Mouse (Mus musculus) natural killer cell, adult 2 months (primary cell): ENCODE results near the gene Slc2a1.

Experiments used
- DNase-seq, 2 experiments: peaks; one replicate each; pipeline ENCODE4 v3.0.0; 2022; ENCODE audit warnings: low spot score in 2 of 2

Gene Slc2a1

DNA sequence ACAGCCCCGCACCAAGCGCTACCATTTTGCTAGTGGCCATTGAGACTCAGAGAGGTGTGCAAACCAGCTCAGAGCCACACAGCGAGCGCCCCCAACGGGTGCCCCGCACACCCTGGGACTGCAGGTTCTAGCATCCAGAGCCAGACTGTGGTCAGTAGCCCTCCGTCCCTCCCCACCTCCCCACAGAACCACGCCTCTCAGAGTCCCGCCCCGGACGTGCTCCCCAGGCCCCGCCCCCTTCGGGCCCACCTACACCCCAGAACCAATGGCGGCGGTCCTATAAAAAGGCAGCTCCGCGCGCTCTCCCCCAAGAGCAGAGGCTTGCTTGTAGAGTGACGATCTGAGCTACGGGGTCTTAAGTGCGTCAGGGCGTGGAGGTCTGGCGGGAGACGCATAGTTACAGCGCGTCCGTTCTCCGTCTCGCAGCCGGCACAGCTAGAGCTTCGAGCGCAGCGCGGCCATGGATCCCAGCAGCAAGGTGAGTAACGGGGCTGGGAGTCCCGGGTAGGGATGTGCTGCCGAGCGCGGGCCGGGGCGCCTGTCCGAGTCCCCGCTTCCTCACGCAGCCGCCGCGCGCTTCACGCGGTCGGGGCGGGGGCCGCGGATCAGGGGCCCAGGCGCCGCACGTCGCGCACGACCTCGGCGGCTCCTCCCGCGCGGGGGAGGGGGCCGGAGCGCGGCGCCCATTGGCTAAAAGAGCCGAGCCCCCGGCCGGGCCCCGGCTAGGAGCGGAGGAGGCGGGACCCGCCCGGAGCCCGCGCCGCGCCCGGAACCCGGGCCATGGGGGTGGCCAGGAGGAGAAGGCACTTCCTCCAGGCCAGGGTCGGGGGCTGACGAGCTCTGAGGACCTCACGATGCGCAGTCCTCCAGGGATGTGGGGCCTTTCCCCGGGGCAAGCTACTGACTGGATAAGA lies at the start of gene Slc2a1:
Gene Slc2a1, plus strand, starts transcription at position 217 of the 914 bp plus-strand sequence.
- peak; percentile 92 to 94 for DNase-seq

DNA sequence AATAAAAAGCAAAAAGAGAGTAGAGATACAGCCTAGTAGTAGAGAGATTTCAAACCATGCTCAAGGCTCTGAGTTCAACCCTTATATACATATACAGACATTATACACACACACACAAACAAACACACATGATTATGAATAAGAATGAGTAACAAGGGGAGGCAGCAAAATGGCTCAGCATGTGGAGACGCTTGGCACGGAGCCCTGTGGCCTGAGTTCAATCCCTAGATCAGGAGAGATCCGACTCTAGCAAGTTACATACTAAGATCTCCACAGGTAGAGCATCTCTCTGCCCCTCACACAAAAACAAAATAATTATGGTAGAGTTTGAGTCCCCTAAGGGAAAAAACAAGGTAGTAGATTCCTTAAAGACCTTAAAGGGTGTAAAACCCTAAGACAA lies 41.7 kb upstream of the Slc2a1 start:
- DNase-seq, result no peak

DNA sequence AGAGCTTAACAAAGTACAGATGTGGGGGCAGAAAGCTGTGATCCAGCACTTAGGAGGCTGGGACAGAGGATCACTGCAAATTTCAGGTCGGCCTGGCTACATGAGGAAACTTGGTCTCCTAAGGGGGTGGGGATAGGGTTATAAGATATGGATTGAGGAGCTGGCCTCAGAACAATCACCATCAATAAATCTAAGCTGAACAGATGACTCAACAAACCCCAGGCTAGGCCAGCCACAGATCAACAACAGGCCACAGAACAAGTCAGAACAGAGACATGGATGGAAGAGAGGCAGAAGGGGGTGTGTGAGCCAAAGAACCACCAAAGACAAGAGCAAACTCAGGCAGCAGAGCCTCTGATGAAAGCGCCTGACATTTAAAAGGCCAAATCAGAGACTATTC lies 41.3 kb upstream of the Slc2a1 start:
- no peak for DNase-seq

DNA sequence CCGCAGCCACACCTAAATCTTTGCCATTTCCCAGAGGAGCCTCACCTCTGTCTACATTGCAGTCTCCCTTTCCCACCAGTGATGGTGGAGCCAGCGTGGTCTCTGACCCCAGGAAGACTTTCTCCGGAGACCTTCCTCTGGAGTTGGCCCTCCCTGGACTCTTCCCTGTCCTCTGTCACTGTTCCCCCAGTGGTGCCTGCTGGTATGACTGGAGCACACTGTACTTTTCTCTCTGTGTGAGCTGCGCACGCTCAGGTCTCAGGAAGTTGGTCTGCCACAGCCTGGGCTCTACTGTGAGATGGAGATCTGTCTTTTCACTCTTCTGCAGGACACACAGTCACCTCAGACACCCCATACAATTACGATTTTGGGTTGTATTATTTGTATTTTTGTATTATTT lies 39.6 kb upstream of the Slc2a1 start:
- no peak for DNase-seq

DNA sequence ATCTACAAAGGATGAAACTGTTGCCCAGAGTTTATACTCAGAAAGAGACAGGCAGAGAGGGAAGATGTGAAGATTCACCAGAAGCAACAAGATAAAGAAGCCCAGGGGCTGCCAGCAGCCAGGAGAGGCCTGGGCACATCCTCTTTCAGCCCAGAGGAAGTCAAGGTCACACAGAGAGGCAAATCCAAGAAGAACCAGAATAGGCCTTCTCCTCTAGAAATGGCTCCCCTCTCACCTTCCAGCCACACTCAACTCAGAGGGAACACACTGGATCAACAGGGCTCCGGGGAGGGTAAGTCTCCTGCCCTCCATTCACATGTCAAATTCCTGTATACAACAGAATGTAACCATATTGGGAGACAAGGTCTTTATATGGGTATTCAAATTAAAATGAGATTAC lies 38.3 kb upstream of the Slc2a1 start:
- DNase-seq, result no peak

DNA sequence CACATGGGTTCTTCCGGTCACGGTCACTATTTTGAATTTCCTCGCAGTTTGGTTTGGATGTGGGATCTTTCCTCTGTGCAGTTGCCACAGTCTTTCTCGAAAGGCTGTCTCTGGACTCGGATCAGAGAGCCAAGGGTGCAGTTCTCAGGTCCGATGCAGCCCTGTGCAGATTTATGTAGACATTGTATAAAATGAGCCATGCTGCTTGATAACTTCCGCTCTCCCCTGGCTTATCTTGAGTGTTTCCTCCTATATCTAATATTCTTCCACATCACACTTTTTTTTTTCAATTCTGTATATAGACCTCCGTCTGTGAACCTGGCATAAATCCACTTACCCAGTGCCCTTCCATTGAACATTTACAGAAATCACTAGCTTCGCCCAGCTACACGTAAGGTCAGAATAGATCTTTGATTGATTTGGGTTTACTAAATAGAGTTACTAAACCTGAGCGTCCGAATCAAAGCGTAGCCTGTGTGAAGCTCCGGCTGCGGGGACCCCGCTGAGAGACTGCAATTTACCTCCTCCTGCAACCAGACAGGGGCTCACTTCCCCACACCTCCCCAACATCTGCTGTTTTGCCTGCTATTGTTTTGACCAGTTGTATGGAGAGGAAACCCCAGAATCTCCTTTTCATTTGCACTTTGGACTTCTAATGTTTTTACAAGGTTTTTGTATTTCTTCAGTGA lies 37.4 kb upstream of the Slc2a1 start:
- no peak for DNase-seq

DNA sequence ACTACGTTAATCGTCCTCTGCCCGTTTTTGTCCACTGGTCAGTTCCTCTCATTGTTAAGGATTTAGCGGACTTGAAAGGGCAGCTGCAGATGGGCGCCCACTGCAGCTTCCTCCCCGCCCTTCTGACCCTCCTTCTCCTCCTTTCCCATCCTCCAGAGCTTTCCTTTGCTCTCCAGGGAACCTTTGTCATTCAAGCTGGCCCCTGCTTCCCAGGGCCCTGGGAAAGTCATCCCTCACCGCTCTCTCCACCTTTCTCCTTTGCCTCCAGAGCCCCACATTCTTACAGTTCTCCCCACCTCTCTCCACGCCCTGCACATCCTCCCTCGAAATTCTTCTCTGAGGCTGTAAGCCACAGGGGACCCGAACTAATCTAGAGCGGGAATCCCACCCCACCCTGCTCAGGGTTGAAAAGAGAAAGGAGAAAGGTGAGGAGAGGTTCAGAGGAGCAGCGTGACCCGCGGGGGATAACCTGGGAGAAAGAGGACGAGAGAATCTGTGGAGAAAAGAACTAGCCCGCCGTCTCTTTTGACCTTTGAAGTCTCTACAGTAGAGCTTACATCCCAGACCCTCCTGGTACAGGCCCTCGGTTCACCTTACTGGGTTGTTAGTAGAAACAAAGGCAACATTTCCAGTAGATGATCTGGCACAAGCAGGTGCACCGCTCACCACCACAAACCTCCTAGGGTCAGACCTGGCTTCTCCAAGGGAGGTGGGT lies 36.7 kb upstream of the Slc2a1 start:
- no peak for DNase-seq

DNA sequence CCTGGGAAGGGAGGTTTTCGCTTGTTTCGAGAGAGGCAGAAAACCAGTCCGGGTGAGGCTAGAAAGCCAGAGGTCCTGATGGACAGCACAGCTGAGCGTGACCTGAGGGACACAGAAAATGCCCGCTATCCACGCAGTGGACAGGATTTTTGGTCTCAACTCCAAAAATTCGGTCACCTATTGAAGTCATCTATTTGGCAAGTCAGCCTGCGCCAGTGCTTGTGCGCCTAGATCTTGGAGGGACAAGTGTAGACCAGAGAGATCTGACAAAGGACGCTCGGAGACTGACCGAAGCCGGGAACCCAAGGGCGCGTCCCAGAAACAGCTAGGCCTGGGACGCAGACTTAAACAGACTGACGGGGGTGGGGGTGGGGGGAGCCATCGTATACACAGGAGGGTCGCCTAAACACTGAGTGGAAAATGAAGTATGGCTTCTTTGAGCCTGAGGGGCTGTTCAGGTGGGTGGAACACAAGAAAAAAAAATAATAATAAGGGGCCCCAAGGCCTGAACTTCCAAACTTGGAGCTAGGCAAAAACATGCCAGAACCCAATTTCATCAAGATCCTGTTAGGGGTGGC lies 36.1 kb upstream of the Slc2a1 start:
- DNase-seq, result no peak

DNA sequence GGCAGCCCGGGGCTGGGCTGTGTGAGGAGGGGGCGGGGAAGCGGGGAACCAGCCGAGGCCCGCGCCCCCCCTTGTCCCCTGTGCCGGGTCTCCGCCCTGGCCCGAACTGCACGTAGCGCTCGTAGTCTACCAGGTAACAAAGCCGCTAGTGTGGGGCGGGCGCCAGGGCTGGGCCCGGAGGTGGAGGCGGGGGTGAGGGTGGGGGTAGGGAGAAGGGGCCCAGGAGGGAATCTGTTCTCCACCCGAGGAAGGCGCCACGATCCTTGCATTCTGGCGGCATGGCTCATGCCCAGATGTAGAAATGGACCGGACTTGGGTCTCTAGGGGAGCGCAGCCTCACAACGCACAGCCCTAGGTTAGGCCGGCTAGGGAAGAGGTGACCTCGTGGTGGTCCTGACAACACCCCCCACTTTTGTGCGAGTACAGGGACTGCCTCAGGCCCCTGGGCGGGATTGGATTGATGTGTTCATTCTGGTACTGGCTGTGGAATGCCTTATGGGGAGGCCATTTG lies 35.5 kb upstream of the Slc2a1 start:
- DNase-seq, result no peak

DNA sequence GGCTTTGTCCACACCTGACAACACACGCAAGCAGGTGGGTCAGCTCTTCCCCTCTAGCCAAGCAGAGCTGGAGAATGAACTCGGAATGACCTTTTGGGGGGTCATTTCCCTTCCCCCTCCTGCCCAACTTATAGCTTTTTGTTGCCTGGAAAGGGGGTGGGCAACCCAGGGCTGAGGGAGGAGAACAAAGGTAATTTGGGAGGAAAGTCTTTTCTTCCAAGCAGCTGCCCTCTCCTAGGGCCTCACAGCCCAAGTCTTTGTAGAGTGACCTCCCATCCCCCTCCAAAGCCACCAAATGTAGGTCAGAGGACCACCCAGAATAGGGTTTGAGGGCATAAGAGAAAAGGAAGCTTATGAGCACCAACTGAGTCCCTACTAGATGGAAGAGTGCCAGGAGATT lies 34.9 kb upstream of the Slc2a1 start:
- DNase-seq, result no peak

DNA sequence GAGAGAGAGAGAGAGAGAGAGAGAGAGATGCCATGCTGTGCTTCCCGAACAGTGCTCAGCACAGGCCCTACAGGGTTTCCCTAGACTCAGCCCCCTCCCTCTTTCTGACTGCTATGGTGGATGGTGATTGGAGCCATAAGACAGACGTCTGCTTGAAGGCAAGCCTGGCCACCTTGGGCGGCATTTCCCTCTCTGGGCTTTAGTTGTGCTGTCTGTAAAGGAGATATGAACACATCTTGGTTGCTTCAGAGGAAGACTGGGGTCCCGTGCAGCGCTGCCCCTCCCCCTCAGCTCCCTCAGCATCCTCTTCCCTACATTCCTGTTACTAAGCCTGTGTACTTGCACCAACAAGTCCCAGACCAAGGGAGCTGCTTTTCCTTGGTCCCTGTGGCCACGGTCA lies 33.9 kb upstream of the Slc2a1 start:
- no peak for DNase-seq

DNA sequence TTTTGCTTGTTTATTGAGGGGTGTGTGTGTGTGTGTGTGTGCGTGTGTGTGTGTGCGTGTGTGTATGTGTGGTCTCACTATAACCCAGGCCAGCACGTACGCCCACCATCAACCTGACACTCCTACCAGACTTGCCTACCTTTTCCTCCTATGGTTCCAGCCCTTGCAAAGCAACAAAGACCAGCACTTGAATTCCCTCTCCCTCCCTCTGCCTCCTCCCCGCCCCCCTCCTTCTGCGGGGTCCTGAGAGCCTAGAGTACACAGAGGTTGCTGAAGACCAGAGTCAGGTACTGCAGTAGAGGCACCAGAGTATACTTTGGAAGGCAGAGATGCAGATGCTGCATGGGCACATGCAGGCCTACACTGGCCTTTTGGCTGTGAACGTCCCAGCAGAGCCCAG lies 33.2 kb upstream of the Slc2a1 start:
- no peak for DNase-seq

DNA sequence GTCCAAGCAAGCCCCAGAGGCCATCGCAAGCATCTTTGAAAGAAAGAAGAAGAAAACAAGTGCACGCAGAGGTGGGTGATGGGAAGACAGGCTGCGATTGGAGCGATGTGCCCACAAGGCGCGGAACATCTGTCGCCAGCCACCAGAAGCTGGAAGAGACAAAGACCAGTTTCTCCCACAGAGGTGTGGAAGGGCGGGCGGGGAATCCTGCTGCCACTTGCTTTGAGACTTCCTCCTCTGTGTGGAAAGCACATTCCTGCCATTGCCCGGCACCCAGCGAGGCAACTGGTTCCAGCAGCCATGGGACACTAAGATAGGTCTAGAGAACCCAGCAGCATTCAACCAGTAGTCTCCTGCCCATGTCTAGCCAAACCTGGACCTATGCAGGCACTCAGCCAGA lies 32.2 kb upstream of the Slc2a1 start:
- no peak for DNase-seq

DNA sequence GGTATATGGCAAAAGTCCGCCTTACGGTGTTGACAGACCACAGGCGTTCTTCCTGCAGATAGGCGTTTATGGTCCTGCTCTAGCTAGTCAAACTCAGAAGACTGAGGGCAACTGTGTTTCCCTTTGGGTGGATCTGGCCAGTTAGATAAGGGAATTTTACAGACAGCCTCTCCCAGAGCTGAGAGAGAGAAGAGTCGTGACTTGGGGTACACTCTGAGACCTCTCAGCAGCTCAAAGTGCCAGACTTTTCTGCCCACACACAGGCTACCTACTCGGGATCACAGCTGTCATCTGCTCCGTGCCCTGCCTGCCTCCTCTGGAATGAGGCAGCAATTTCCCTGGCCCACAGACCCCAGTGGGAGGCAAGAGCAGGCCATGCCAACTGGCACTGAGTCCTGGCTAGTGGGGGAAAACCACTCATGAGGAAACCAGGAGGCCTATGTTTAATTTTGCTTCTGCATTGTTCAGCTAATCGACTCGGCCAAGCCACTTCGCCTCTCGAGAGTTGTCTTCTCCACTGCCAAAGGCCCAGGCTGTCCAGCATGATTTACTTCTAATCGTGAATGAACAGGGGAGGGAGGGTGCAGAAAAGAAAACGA lies 31.3 kb upstream of the Slc2a1 start:
- DNase-seq, result no peak

DNA sequence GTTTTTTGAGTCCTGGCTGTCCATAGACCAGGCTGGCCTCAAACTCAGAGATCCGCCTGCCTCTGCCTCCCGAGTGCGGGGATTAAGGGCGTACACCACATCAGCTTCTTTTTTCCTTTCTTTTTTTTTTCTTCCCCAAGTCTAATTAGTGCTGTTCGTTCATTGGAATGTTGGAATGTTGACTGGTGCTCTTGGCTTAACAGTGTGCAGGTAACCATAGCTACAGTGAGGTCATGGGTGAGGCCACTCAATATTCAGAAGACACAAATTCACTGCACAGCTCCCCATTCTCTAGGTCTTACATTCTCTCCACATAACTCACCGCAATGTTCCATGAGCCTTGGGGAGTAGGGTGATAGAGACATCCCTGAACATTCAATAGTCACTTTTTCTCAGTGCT lies 28.6 kb upstream of the Slc2a1 start:
- no peak for DNase-seq

DNA sequence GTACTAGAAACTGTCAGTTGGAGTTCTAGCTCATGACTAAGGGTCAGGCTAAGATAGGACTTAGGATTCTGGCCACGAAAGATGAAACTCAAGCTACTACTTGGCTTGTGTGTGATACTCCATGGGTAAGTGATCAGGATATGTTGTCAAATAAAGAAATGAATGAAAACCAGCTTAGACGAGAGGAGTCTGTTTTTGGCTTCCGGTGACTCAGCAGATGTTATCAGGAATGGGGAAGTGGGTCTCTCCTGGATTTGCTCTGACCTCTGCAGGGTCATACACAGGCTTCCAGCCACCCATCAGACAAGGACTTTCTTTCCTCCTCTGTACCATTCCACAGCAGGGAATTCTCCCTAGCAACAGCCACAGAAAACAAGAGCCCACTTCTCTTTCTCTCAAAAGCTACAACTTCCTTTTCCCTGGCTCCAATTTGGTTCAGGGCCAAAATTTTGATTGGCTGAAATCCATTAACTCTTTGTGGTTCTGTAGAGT lies 25.7 kb upstream of the Slc2a1 start:
- DNase-seq, result no peak

DNA sequence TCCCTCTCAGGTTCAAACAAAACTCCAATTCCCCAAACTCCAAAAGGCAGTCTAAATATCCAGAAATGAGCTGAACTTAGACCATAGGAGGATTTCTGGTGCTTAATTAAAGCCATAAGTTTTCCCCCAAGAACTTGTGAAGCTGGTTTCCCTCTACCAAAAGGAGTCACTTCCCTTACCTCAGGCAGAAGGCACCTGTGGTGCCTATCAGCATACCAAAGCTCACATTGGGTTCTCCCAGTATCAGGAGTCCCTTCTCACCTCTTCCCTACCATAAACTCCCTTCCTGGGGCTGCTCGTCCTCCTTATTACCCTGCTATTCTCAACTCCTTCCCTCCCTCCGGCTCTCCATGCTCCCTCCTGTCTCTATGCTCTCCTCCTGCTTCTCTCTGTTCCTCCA lies 20.1 kb upstream of the Slc2a1 start:
- no peak for DNase-seq

DNA sequence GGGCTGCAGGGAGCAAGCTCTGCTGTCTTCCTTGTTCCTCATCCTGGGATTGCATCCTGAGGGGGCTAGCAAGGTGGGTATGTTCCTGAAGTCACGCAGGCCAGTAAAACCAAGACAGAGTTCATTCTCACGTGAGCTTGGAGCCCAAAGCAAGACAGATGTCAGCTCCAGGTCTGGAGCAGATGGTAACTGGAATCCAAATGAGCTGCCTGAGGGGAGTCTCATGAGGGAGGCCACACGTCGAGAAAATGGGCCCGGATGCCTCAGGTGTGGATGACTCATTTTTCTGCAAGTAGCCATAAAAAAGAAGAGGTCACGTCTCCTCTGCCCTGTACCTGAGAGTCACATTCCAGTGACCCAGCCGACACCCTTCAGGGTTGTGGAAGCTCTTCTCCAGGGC lies 14.6 kb upstream of the Slc2a1 start:
- DNase-seq, result no peak

DNA sequence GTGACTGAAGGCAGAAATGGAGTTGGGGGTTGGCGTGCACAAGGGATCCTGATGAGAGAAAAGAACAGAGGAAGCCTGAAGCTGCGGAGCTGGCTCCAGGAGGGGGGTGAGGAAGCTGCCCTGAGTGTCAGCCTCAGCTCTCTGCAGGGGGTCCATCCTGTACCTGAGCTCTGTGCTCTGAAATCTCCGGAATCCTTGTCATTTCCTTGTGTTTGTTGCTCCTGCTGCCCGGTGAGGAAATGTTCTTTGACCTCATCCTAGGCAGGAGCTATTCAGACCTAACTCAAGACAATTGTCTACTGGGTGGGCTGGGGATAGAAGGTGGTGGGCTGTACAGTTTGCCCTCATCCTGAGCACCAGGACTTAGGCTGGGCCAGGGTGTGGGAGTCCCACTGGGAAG lies 13.5 kb upstream of the Slc2a1 start:
- no peak for DNase-seq

DNA sequence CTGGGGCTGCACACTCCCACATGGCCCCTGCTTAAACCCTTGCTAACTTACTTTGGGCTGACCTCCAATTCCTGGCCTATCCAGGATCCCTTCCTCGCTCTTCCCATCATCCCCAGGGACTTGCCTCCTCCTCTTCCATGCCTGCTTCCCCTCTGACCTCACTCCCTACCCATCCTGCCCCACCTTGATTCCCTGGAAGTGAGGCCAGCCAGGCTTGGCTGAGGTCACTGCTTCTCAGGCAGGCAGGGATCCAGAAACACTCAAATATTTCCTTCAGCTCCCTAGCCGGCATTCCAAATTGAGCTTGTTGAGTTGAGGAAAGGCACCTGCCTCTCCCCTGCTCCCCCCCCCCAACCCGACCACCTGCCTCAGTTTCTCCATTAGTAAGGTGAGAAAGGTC lies 12.1 kb upstream of the Slc2a1 start:
- DNase-seq, result no peak

DNA sequence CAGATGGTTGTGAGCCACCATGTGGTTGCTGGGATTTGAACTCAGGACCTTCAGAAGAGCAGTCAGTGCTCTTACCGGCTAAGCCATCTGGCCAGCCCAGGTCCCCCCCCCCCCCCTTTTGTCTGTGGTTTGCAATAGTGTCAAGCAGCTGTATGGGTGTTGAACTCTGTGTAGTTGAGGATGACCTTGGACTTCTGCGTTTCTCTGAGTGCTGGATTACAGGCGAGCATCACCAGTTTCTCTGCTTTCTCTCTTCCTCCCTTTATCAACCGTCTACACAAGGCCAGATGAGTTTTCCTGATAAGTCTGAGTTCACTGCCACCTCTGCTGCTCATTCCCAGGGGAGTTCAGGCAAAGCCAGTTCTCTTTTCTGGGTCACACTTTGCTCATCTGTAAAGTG lies 11.1 kb upstream of the Slc2a1 start:
- no peak for DNase-seq
